Mouse (Mus musculus) urinary bladder, postnatal 0 days (tissue): ENCODE results near the gene Psma6. TPM values are rescaled to one million over a fixed set of nuclear protein-coding genes. Genes with fewer than 3 reads are reported as not detected.

ENCODE experiments used
- polyA plus RNA-seq: library from polyadenylated mRNA; unstranded; fragments of >200 nt; fragmentation: Nextera tagmentation; extraction: Ambion mirVana; gene quantifications from 2 replicates; pipeline ENCODE4 v1.2.1, GENCODE M21; 2015

Gene Psma6
- 320 and 338 TPM in 2 replicates for polyA plus RNA-seq

DNA sequence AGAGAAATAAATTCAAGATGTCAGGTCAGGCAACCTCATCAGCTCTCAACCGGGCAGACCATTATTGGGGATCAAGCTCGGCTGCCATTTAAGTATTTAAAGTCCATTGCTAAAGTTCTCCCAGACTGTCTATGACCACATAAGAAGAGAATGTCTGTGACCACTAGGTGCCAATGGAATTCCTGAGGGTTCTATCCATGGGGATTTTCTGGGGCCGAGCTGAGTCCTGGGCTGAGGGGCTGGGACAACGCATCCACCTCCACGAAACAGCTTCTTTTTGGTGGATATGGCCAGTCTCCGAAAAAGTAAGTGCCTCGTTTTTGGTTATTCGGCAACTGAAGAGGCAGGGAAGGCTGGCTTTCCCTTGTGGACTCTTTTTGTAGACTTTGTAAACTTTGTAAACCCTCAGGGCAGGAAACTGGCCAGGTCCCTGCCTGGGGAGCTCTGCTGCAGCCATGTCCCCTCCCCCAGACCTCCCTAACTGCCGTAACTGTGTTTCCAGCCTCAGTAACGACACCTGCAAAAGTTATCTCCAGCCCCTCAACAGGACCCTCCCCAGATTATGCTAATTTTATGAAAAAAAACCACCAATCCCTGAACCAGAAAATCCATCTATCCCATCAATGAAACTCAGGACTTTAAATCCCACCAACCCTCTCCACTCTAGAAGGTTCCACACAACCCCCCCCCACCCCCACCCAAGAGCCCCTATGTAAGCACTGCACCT lies at the start of gene Psma6:
TSS of gene Psma6 (plus strand) at position 200 of the 727 bp plus-strand sequence.

Other genes with a start within 250 kb of the Psma6 start
- gene Srp54b, start 229.1 kb upstream of the Psma6 start, polyA plus RNA-seq, result 58.1 and 75.9 TPM in 2 replicates
- not detected in 2 replicates for gene 1700047I17Rik2, start 184.6 kb upstream of the Psma6 start, polyA plus RNA-seq
- 72.5 and 97.3 TPM in 2 replicates for gene Srp54c, start 154.1 kb upstream of the Psma6 start, polyA plus RNA-seq
- gene 1110008L16Rik, start 84.6 kb upstream of the Psma6 start, polyA plus RNA-seq, result 8.6 and 9.6 TPM in 2 replicates
- gene Ppp2r3c, start 81.2 kb upstream of the Psma6 start, polyA plus RNA-seq, result 7.8 and 8.1 TPM in 2 replicates
- gene Nfkbia, start 108.4 kb downstream of the Psma6 start, polyA plus RNA-seq, result 74.6 and 84.2 TPM in 2 replicates
- gene Aldoart2, start 181.0 kb downstream of the Psma6 start, polyA plus RNA-seq, result 0.07 and 0.10 TPM in 2 replicates
- gene Insm2, start 215.2 kb downstream of the Psma6 start, polyA plus RNA-seq, result 0.07 TPM in 1 of 2 replicates, not detected in the other